Mouse (Mus musculus): ENCODE measurements around the gene Ifi202b.
"Not testable (repeated sequence)": the region's sequence is repeated elsewhere in the genome, so short reads cannot be mapped to it uniquely, and the experiment has no call there.

Gene Ifi202b

GRCm38 (mm10) chr1:173982694-173983305 is at the start of gene Ifi202b:
TSS of gene Ifi202b (minus strand) at chr1:173982744.
- DNase-seq: not testable (repeated sequence)

- DNase-seq: no peak
These were observed 49.2 kb upstream of the Ifi202b start, which contains the start of gene Ifi205 for GRCm38 (mm10) chr1:174031698-174032097. TSS of gene Ifi205 (minus strand) at chr1:174031810.

GRCm38 (mm10) chr1:174007050-174007449 is 24.5 kb upstream of the Ifi202b start:
- not testable (repeated sequence) for DNase-seq

GRCm38 (mm10) chr1:174004352-174005109 is 22.0 kb upstream of the Ifi202b start:
- DNase-seq: not testable (repeated sequence)

- no peak for DNase-seq
These were observed 12.5 kb upstream of the Ifi202b start for GRCm38 (mm10) chr1:173995003-173995402.

GRCm38 (mm10) chr1:173981038-173981437 is 1.5 kb downstream of the Ifi202b start:
- DNase-seq: not testable (repeated sequence)

GRCm38 (mm10) chr1:173977622-173978021 is 4.9 kb downstream of the Ifi202b start:
- no peak for DNase-seq

GRCm38 (mm10) chr1:173973111-173973510 is 9.4 kb downstream of the Ifi202b start:
- DNase-seq: no peak

- not testable (repeated sequence) for DNase-seq
These were observed 21.1 kb downstream of the Ifi202b start for GRCm38 (mm10) chr1:173961491-173961890.

- DNase-seq: not testable (repeated sequence)
These were observed 22.5 kb downstream of the Ifi202b start for GRCm38 (mm10) chr1:173959998-173960397.

GRCm38 (mm10) chr1:173955839-173956527 is 26.6 kb downstream of the Ifi202b start:
- not testable (repeated sequence) for DNase-seq

GRCm38 (mm10) chr1:173955071-173955796 is 27.3 kb downstream of the Ifi202b start:
- DNase-seq: no peak

GRCm38 (mm10) chr1:173953563-173953962 is 29.0 kb downstream of the Ifi202b start:
- no peak for DNase-seq

GRCm38 (mm10) chr1:173949044-173949443 is 33.5 kb downstream of the Ifi202b start:
- DNase-seq: not testable (repeated sequence)

- not testable (repeated sequence) for DNase-seq
These were observed 39.8 kb downstream of the Ifi202b start for GRCm38 (mm10) chr1:173942780-173943066.

- DNase-seq: not testable (repeated sequence)
These were observed 40.4 kb downstream of the Ifi202b start, which contains the start of the genes Mndal and Ifi203 for GRCm38 (mm10) chr1:173941924-173942779. TSS of gene Mndal (minus strand) at chr1:173942491. TSS of gene Ifi203 (minus strand) at chr1:173942672.

GRCm38 (mm10) chr1:173941522-173941921 is 41.0 kb downstream of the Ifi202b start:
- not testable (repeated sequence) for DNase-seq

- DNase-seq: not testable (repeated sequence)
These were observed 63.3 kb downstream of the Ifi202b start for GRCm38 (mm10) chr1:173919279-173919678.

- DNase-seq: no peak
These were observed 68.0 kb downstream of the Ifi202b start for GRCm38 (mm10) chr1:173914559-173914958.

GRCm38 (mm10) chr1:173913256-173913791 is 69.2 kb downstream of the Ifi202b start:
- DNase-seq: not testable (repeated sequence)

Data from cerebellum, adult 8-10 months (tissue).